Mouse (Mus musculus): ENCODE results near the gene Hspa1b.

DNA sequence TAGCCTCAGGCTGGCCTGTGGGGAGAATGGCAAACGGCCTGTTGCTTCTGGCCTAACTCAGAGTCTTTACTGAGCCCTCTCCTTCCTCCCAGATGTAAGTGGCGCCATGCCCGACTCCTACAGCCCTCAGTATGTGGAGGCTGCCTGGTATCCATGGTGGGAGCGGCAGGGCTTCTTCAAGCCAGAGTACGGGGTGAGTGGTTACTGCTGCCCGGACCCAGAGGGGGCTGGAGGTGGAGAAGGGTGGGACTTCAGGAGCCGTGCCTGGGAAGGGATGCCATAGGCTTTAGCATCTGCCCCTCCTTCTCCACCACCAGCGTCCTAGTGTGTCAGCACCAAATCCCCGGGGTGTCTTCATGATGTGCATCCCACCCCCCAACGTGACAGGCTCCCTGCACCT is 46.1 kb upstream of the Hspa1b start:
- TF ChIP-seq POLR2A (IDR thresholded peaks at IDR 0.05; ENCODE audit: borderline replicate concordance, control insufficient read depth, low read depth, low read length) (no peak), CTCF (IDR thresholded peaks at IDR 0.05; ENCODE audit: control insufficient read depth, insufficient read depth, low read length) (no peak)
